Mouse (Mus musculus) thymus, postnatal 36 days (tissue): ENCODE measurements around the gene Klhl21.
"Not testable (repeated sequence)": the region's sequence is repeated elsewhere in the genome, so short reads cannot be mapped to it uniquely, and the experiment has no call there.

ENCODE experiments used
- DNase-seq, 2 experiments: peaks; one replicate each; pipeline ENCODE4 v3.0.0; 2022; ENCODE audit warnings: mixed read lengths in 2 of 2

The Klhl21 gene

GRCm38 (mm10) chr4:152026751-152027508, 18.3 kb downstream of the Klhl21 start:
- DNase-seq, result no peak

GRCm38 (mm10) chr4:152027524-152027923, 18.9 kb downstream of the Klhl21 start, which contains the start of gene Zbtb48:
TSS of gene Zbtb48 (minus strand) at chr4:152027671.
- peak; percentile 92 to 95 for DNase-seq

GRCm38 (mm10) chr4:152028456-152028855, 19.9 kb downstream of the Klhl21 start:
- no peak for DNase-seq

GRCm38 (mm10) chr4:152029087-152029486, 20.5 kb downstream of the Klhl21 start:
- peak in 1 of 2 experiments; percentile 26 for DNase-seq

GRCm38 (mm10) chr4:152029997-152030396, 21.4 kb downstream of the Klhl21 start:
- no peak for DNase-seq

GRCm38 (mm10) chr4:152032922-152033321, 24.3 kb downstream of the Klhl21 start:
- no peak for DNase-seq

GRCm38 (mm10) chr4:152036464-152036863, 27.9 kb downstream of the Klhl21 start:
- DNase-seq, result not testable (repeated sequence)

- no peak for DNase-seq
These were observed 29.8 kb downstream of the Klhl21 start, which contains the start of gene Tas1r1 for GRCm38 (mm10) chr4:152038225-152038984. TSS of gene Tas1r1 (minus strand) at chr4:152038568.

- DNase-seq, result peak; percentile 94 to 96
These were observed 30.6 kb downstream of the Klhl21 start, which contains the start of gene Nol9 for GRCm38 (mm10) chr4:152038985-152039830. TSS of gene Nol9 (plus strand) at chr4:152039321.

- no peak for DNase-seq
These were observed 31.3 kb downstream of the Klhl21 start for GRCm38 (mm10) chr4:152039831-152040310.

- no peak for DNase-seq
These were observed 33.5 kb downstream of the Klhl21 start for GRCm38 (mm10) chr4:152041924-152042641.

- no peak for DNase-seq
These were observed 34.6 kb downstream of the Klhl21 start for GRCm38 (mm10) chr4:152043171-152043570.

GRCm38 (mm10) chr4:152044609-152045008, 36.0 kb downstream of the Klhl21 start:
- no peak for DNase-seq

- no peak for DNase-seq
These were observed 53.9 kb downstream of the Klhl21 start for GRCm38 (mm10) chr4:152062390-152063110.

GRCm38 (mm10) chr4:152067280-152067679, 58.7 kb downstream of the Klhl21 start:
- no peak for DNase-seq
